Mouse (Mus musculus) cortical plate, adult 2 months (tissue): ENCODE results near the gene Erv3.

ENCODE experiments used
- CTCF ChIP-seq: fragments of 200-500 bp; IDR thresholded peaks from 2 replicates; pipeline ENCODE4 v1.5.1; 2011; ENCODE audit warnings: mild to moderate bottlenecking, control low read depth, low read length; ENCODE audit not compliant: insufficient read depth; ENCODE audit errors: extremely low read depth
- POLR2A ChIP-seq: fragments of 200-500 bp; IDR thresholded peaks from 2 replicates; pipeline ENCODE4 v1.6.1; 2011; ENCODE audit warnings: mild to moderate bottlenecking, low read length, control low read depth; ENCODE audit not compliant: insufficient read depth; ENCODE audit errors: extremely low read depth

DNA sequence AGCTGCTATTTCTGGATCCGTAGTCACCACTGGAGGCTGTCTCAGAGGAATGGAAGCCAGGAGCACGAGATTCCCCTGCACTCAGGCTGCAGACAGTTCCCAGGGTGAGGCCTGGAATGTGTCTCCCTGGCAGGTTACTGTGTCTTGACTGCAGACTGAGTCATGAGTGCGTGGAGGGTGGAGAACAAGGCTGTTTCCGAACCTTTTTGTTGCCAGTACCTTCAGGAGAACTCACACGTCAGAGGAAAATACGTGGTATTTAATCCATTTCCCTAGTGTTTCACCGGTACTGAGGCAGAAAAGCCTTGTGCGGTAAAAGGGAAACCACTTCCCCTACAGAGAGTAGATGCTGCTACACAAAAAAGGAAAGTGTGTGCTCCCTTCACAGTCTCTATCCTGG lies 43.3 kb upstream of the Erv3 start:
- TF ChIP-seq CTCF (no peak), POLR2A (no peak)
